Mouse (Mus musculus) kidney, adult 18-20 months (tissue): ENCODE data around the gene Ccl17.
"Not testable (repeated sequence)": the region's sequence is repeated elsewhere in the genome, so short reads cannot be mapped to it uniquely, and the experiment has no call there.

Experiments used
- DNase-seq: peaks from one replicate; pipeline ENCODE4 v3.0.0; 2021

Gene Ccl17

GRCm38 (mm10) chr8:94828284-94828683, 18.0 kb downstream of the Ccl17 start:
- DNase-seq = no peak

DNA sequence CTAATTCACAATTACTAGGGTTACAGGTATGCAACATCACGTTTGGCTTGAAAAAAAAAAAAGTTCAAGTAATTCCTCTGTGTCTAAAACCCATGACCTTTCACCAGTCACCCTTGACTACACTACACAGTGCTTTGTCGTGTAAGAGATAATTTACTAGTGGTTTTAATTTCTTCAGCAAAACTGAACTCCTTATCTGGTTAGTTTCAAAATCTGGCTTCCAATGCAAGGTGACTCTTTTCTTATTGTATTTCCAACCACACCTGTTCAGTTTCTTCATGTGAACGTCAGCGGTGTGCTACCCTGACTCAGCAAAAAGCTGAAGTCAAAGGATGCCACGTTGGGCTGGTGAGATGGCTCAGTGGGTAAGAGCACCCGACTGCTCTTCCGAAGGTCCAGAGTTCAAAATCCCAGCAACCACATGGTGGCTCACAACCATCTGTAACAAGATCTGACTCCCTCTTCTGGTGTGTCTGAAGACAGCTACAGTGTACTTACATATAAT, 23.7 kb downstream of the Ccl17 start:
- DNase-seq = not testable (repeated sequence)

GRCm38 (mm10) chr8:94835751-94836150, 25.5 kb downstream of the Ccl17 start:
- peak; percentile 17 for DNase-seq

GRCm38 (mm10) chr8:94836456-94837240, 26.4 kb downstream of the Ccl17 start:
- DNase-seq = no peak

- peak; percentile 95 for DNase-seq
These were observed 27.7 kb downstream of the Ccl17 start, which contains the start of the genes Coq9 and Ciapin1 for GRCm38 (mm10) chr8:94837662-94838574. Gene Coq9, plus strand, starts transcription at chr8:94838321. Gene Ciapin1, minus strand, starts transcription at chr8:94838358.

DNA sequence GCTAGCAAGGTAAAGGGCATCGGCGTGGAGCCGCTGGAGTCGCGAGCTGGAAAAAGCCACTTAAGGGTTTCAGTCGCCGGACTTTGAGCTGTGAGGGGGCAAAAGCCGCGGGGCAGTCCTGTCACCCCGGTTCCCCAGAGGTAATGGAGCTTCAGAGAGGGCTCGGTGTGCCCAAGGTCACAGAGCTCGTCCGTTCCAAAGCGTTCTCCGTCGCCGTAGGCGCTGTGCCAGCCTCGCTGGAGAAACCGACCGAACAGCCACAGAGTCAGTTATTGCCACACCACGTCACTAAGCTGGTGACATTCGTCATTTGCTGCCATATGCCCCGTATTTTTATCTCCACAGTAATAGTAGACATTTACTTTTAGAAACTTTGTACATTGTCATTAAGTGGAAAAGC, 28.3 kb downstream of the Ccl17 start:
- DNase-seq = no peak

GRCm38 (mm10) chr8:94841183-94841582, 30.9 kb downstream of the Ccl17 start:
- no peak for DNase-seq

DNA sequence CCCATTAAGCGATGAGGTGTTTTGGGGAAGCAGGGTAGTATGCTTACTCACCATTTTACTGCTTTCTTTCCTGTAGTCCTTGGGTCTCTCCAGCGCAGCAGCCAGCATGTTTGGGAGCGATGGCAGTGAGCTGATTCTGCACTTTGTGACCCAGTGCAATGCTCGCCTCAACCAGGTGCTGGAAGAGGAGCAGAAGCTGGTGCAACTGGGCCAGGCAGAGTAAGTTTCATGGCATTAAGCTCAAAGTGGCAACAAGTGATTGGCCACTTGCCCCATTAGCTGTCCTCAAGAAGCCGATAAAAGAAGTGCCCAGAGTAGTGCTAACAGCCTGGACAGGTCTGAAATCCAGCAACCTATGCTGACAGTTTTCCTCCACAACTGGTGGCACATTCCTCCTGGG, 39.8 kb downstream of the Ccl17 start:
- DNase-seq = no peak

GRCm38 (mm10) chr8:94854761-94855160, 44.5 kb downstream of the Ccl17 start:
- not testable (repeated sequence) for DNase-seq

GRCm38 (mm10) chr8:94857011-94857345, 46.7 kb downstream of the Ccl17 start:
- no peak for DNase-seq

DNA sequence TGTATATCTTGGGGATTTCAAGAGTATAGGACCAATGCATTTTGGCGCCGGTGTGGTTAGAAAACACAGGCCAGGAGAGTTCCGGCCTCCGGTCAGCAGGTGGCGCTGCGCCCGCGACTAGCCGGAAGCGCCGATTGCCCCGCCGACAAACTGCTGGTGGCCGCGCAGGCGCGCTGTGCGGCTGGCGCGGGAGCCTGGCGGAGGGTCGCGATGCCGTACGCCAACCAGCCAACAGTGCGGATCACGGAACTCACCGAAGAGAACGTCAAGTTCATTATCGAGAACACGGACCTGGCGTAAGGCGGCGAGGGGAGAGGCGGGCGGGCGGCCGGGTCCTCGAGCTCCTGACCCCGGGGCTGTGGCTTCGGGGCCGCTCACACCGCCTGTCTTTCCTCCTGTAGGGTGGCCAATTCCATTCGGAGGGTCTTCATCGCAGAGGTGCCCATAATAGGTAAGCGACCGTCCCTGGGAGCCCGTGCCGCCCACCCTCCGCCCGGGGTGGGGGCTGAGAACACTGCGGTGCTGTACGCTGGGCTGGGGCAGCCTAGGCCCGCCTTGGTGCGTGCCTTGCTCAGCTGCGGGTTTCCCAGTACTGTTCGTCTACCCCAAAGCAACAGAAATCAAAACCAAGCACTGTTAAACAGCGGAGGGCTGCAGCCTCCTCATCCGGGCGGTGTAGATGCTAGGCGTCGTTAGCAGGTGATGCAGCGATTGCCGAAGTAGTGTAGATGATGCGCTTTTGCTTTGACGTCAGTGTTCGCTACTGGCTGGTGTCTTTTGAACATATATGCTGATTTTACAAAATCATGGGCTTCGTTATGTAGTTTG, 47.3 kb downstream of the Ccl17 start, which contains the start of gene Polr2c:
Polr2c (plus strand) TSS at position 105 of the 828 bp plus-strand sequence.
- DNase-seq = peak; percentile 90

DNA sequence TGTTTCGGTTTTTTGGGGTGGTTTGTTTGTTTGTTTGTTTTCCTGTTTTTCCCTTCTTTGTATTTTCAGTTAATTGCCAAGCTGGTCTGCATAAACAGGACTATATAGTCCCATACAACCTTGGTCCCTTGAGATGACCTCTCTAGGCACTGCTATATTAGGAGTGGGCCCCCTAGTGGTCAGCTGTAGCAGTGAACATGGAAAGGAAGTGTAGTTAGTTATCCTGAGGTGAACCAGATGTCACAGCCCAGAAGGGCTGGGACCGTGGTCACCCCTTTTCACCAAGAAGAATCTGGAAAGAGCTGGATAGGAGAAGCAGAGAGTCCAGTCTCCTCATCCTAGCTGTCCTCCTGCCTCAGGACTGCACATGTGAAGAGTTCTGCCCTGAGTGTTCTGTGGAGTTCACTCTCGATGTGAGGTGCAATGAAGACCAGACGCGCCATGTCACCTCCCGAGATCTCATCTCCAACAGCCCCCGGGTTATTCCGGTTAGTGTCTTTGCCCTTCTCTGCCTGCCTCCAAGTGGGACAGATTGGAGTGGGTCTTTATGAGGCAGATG, 51.2 kb downstream of the Ccl17 start:
- DNase-seq = peak; percentile 76
